19 mouse cellular contexts compared by ENCODE assay signal in genomic region chr15:85466456-85467067, GRCm38 (mm10). TPM values are rescaled to one million over a fixed set of nuclear protein-coding genes. Genes with fewer than 3 reads are reported as not detected.
DNase-seq lines count a peak whose midpoint lies in the region; ATAC-seq and TF ChIP-seq lines count a peak whose summit lies in the region.
"Had no signal": no experiment of that assay in that cellular context is flagged by ENCODE, and none has a peak within 500 bp of the region (broad histone marks: within the 10 kb centered on the region; RNA-seq: fewer than 3 reads in every experiment).

No protein-coding gene starts in this region.

- no peak overlapping the region for H3K4me2 ChIP-seq in midbrain, embryonic 13.5 days (replicated peaks)
- H3K4me2 ChIP-seq in midbrain, embryonic 15.5 days = no peak overlapping the region
- no peak overlapping the region for H3K4me2 ChIP-seq in hindbrain, embryonic 12.5 days (replicated peaks)
- no peak overlapping the region for H3K4me2 ChIP-seq in neural tube, embryonic 15.5 days
- H3K4me2 ChIP-seq: intestine, embryonic 15.5 days had no signal

- H3K9ac ChIP-seq in midbrain, embryonic 13.5 days (replicated peaks) = no peak overlapping the region
- no peak overlapping the region for H3K9ac ChIP-seq in midbrain, embryonic 15.5 days
- no peak overlapping the region for H3K9ac ChIP-seq in hindbrain, embryonic 12.5 days
- no peak overlapping the region for H3K9ac ChIP-seq in neural tube, embryonic 15.5 days (replicated peaks)
- H3K9ac ChIP-seq: intestine, embryonic 15.5 days; liver, postnatal 0 days had no signal

- H3K27ac ChIP-seq in cerebellum, adult 2 months (ENCODE audit: insufficient read depth, low read length) = peak overlapping the region; percentile 81
- peak overlapping the region; percentile 52; the same call in 1 of the 2 replicates for H3K27ac ChIP-seq in midbrain, embryonic 13.5 days
- H3K27ac ChIP-seq in midbrain, embryonic 15.5 days = no peak overlapping the region
- H3K27ac ChIP-seq in hindbrain, embryonic 12.5 days = peak overlapping the region; percentile 66
- peak overlapping the region; percentile 18 for H3K27ac ChIP-seq in neural tube, embryonic 15.5 days (replicated peaks)
- H3K27ac ChIP-seq: intestine, embryonic 15.5 days; macrophage had no signal

- no peak for TF ChIP-seq POLR2A in cerebellum, adult 2 months (IDR thresholded peaks at IDR 0.05; ENCODE audit: borderline replicate concordance, insufficient read depth, low read length)

- H3K4me1 ChIP-seq in cerebellum, adult 2 months (ENCODE audit: control insufficient read depth, insufficient read depth, low read length) = peaks cover 26% of the 10 kb centered on the region
- H3K4me1 ChIP-seq in midbrain, embryonic 13.5 days (replicated peaks) = peaks cover 59% of the 10 kb centered on the region
- peaks cover 33% of the 10 kb centered on the region for H3K4me1 ChIP-seq in midbrain, embryonic 15.5 days
- peaks cover 54% of the 10 kb centered on the region for H3K4me1 ChIP-seq in hindbrain, embryonic 12.5 days
- peaks cover 27% of the 10 kb centered on the region for H3K4me1 ChIP-seq in neural tube, embryonic 15.5 days
- H3K4me1 ChIP-seq: intestine, embryonic 15.5 days had no signal

- TF ChIP-seq CTCF in cerebellum, adult 2 months (IDR thresholded peaks at IDR 0.05; ENCODE audit: borderline replicate concordance, insufficient read depth, low read depth, low read length) = no peak

- DNase-seq in cerebellum, adult 2 months = peak; percentile 26 to 43
- DNase-seq in cerebellum, postnatal 10 days = no peak
- no peak for DNase-seq in T-cell, adult 2 months (ENCODE audit: low spot score)
- no peak for DNase-seq in testis, postnatal 10 days (ENCODE audit: low spot score)
- DNase-seq: embryo, embryonic 11 days; heart, adult 18-20 months; kidney, postnatal 14 days; liver, postnatal 0 days had no signal

- 10% methylated on average over 5 of the region's 5 CpGs for WGBS in cerebellum, adult 2 months
- WGBS in midbrain, embryonic 13.5 days = 68% methylated on average over 5 of the region's 5 CpGs
- WGBS in midbrain, embryonic 15.5 days = 57% methylated on average over 5 of the region's 5 CpGs
- WGBS in hindbrain, embryonic 12.5 days = 77% methylated on average over 5 of the region's 5 CpGs
- 53% methylated on average over 5 of the region's 5 CpGs for WGBS in neural tube, embryonic 15.5 days

- ATAC-seq in midbrain, embryonic 13.5 days = no peak
- ATAC-seq in midbrain, embryonic 15.5 days (replicated peaks) = no peak
- no peak for ATAC-seq in hindbrain, embryonic 12.5 days (ENCODE audit: low FRiP score)
- no peak for ATAC-seq in neural tube, embryonic 15.5 days (ENCODE audit: low FRiP score)
- ATAC-seq: intestine, embryonic 15.5 days; liver, postnatal 0 days; Patski had no signal

- H3K4me3 ChIP-seq in cerebellum, adult 2 months (replicated peaks; ENCODE audit: insufficient read depth, low read depth, low read length) = no peak overlapping the region
- no peak overlapping the region for H3K4me3 ChIP-seq in midbrain, embryonic 13.5 days (replicated peaks)
- H3K4me3 ChIP-seq in midbrain, embryonic 15.5 days = no peak overlapping the region
- H3K4me3 ChIP-seq in hindbrain, embryonic 12.5 days = no peak overlapping the region
- no peak overlapping the region for H3K4me3 ChIP-seq in neural tube, embryonic 15.5 days (replicated peaks)
- H3K4me3 ChIP-seq: intestine, embryonic 15.5 days had no signal

- no peaks in the 10 kb centered on the region for H3K27me3 ChIP-seq in cerebellum, adult 2 months (ENCODE audit: control insufficient read depth, insufficient read depth, low read length)
- H3K27me3 ChIP-seq in midbrain, embryonic 13.5 days = no peaks in the 10 kb centered on the region
- no peaks in the 10 kb centered on the region for H3K27me3 ChIP-seq in midbrain, embryonic 15.5 days (replicated peaks)
- H3K27me3 ChIP-seq in hindbrain, embryonic 12.5 days = no peaks in the 10 kb centered on the region
- no peaks in the 10 kb centered on the region for H3K27me3 ChIP-seq in neural tube, embryonic 15.5 days (replicated peaks)
- H3K27me3 ChIP-seq: intestine, embryonic 15.5 days; Patski had no signal

- H3K9me3 ChIP-seq in midbrain, embryonic 13.5 days = no peaks in the 10 kb centered on the region
- no peaks in the 10 kb centered on the region for H3K9me3 ChIP-seq in midbrain, embryonic 15.5 days
- H3K9me3 ChIP-seq in hindbrain, embryonic 12.5 days (replicated peaks) = no peaks in the 10 kb centered on the region
- H3K9me3 ChIP-seq in neural tube, embryonic 15.5 days (replicated peaks) = no peaks in the 10 kb centered on the region
- H3K9me3 ChIP-seq: intestine, embryonic 15.5 days had no signal

- peaks cover 24% of the 10 kb centered on the region for H3K36me3 ChIP-seq in midbrain, embryonic 13.5 days
- no peaks in the 10 kb centered on the region for H3K36me3 ChIP-seq in midbrain, embryonic 15.5 days (replicated peaks)
- peaks cover 22% of the 10 kb centered on the region for H3K36me3 ChIP-seq in hindbrain, embryonic 12.5 days
- peaks cover 22% of the 10 kb centered on the region for H3K36me3 ChIP-seq in neural tube, embryonic 15.5 days

RNA-seq across cellular contexts. Expression of gene 7530416G11Rik, which starts 36.5 kb away (rescaled TPM):
- not detected in 2 replicates for polyA plus RNA-seq in cerebellum, adult 2 months (2012; rRNA removed)
- not detected in 2 replicates for polyA plus RNA-seq in midbrain, embryonic 13.5 days (2015; fragmentation: Nextera tagmentation; extraction: Ambion mirVana)
- polyA plus RNA-seq in midbrain, embryonic 15.5 days (2015; fragmentation: Nextera tagmentation; extraction: Ambion mirVana) = not detected in 2 replicates
- not detected in 2 replicates for polyA plus RNA-seq in hindbrain, embryonic 12.5 days (2016; fragmentation: Nextera tagmentation; extraction: Ambion mirVana)
- not detected in 2 replicates for polyA plus RNA-seq in neural tube, embryonic 15.5 days (2015; fragmentation: Nextera tagmentation; extraction: Ambion mirVana)
- polyA plus RNA-seq: heart, postnatal 0 days; intestine, embryonic 15.5 days; limb, embryonic 14.5 days; liver, postnatal 0 days; macrophage; Patski; spleen, adult 2 months; urinary bladder, adult 2 months had no signal

Comparison
In these comparisons a context has a peak if more than half of its experiments do, and no peak if none do; other contexts are left out.
1. DNase-seq: peak in cerebellum, adult 2 months (2 of 2); none in cerebellum, postnatal 10 days (0 of 2), T-cell, adult 2 months (single experiment) and testis, postnatal 10 days (single experiment).